Mouse (Mus musculus): ENCODE results near the gene Ewsr1.

- TF ChIP-seq MXI1 (IDR thresholded peaks at IDR 0.05; ENCODE audit: low read depth, low read length), result peak; percentile 91
- TF ChIP-seq RAD21 (IDR thresholded peaks at IDR 0.05; ENCODE audit: low read depth, low read length), result peak; percentile 54
Observed at GRCm38 (mm10) chr11:5065056-5065821, 33.8 kb downstream of the Ewsr1 start, which contains the start of gene Gas2l1.
